Mouse (Mus musculus): ENCODE results near the gene Nt5c3b. TPM values are rescaled to one million over a fixed set of nuclear protein-coding genes. Genes with fewer than 3 reads are reported as not detected.

The Nt5c3b gene
- polyA plus RNA-seq, 1 experiment from 2014 or later = 111 TPM

DNA sequence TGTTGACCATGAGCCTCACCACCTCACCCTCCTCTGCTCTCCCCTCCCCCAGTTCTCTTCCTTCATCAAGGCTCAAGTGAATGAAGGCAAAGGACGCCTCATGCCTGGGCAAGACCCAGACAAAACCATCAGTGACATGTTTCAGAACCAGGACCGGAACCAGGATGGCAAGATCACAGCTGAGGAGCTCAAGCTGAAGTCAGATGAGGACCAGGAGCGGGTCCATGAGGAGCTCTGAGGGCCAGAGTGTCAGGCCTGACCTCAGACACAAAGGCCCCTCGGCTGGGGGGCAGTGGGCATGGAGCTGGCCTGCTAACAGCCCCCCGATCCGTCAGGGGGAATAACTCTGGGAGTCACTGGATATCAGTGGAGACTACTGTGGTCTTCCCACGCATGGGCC is 17.8 kb downstream of the Nt5c3b start:
- 96% methylated on average over 7 of the region's 7 CpGs for WGBS
- no peak overlapping the region for H3K9ac ChIP-seq

DNA sequence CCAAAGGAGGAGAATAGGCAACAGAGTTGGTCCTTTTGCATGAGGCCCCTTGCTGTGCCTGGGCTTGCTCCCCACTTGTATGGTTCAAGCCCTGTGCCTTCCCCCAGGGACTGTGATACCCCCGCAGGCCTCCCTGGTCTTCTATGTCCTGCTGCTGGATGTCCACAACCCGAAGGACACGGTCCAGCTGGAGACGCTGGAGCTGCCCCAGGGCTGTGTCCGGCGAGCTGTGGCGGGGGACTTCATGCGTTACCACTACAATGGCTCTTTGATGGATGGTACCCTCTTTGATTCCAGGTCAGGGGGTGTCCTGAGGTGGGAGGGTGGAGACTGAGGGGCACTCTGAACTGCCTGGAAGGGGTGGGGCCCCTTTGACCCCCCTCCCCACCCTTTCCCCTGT is 20.1 kb downstream of the Nt5c3b start:
- no peak for ATAC-seq (ENCODE audit: low FRiP score)
- Histone ChIP-seq H3K36me3 (replicated peaks) (0 out of 2 replicates have a peak, but pooled peaks cover 3% of the 10 kb centered on the region), H3K27ac (no peak overlapping the region)

More for the DNA sequence above, 17.8 kb downstream of the Nt5c3b start:
- Histone ChIP-seq H3K27me3 (no peaks in the 10 kb centered on the region), H3K36me3 (replicated peaks) (peaks cover 3% of the 10 kb centered on the region; the same call in 1 of the 2 replicates), H3K4me1 (no peaks in the 10 kb centered on the region; the same call in 1 of the 2 replicates), H3K4me3 (replicated peaks) (no peak overlapping the region), H3K4me2 (no peak overlapping the region; the same call in 1 of the 2 replicates), H3K27ac (no peak overlapping the region), H3K9me3 (no peaks in the 10 kb centered on the region)
- ATAC-seq (ENCODE audit: low FRiP score) = no peak

DNA sequence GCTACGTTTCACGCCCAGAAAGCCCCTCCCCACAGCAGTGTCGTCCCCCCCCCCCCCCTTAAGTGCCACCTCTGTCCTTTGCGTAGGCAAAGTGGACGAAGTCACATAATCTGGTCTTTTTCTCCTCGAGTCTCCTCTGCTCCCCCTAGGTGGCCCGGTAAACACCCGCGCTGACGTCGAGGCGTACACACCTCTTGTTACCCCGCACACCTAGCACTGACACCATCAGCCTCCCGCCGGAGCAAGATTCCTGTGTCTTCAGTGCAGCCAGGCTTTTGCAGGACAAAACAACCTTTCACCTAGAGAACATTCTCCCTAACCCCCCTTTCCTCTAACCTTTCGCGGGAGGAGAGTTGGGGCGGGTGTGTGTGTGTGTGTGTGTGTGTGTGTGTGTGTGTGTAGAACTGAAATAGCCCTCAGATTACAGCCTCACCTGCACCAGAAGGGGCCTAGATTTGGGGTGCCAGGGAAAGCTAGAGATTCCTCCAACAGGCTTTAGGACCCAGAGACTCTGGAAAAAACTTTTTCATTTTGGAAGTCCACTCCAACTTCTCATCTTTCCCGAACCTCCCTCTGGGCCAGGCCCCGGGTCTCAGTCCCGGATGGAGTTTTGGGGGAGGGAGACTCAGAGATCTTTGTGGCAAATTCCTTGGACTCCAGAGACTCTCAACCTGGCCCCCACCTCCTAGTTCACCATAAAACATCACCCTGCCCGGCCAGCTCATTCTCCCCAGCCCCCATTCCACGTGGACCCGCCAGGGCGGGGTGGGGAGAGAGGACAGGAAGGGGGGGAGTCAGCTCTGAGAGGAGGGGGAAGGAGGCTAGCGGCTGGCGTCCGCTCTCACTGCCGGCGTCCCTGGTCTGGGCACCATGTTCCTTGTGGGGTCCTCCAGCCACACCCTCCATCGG is 26.4 kb downstream of the Nt5c3b start, which contains the start of gene Fkbp10:
Fkbp10 (plus strand) TSS at position 784 of the 909 bp plus-strand sequence.
- peak within 1 kb of the TSS; percentile 74 for H3K4me2 ChIP-seq
- peaks cover 39% of the 10 kb centered on the region for H3K4me1 ChIP-seq
- peak within 1 kb of the TSS; percentile 61 for H3K9ac ChIP-seq
- H3K27ac ChIP-seq = peak within 1 kb of the TSS; percentile 37
- H3K27me3 ChIP-seq = peaks cover 40% of the 10 kb centered on the region
- no peaks in the 10 kb centered on the region for H3K9me3 ChIP-seq
- no peaks in the 10 kb centered on the region for H3K36me3 ChIP-seq (replicated peaks)
- ATAC-seq (ENCODE audit: low FRiP score) = peak; percentile 49; the same call in 1 of the 2 replicates
- under 1% methylated on average over 30 of the region's 31 CpGs for WGBS
- peak within 1 kb of the TSS; percentile 54 for H3K4me3 ChIP-seq (replicated peaks)

More for the DNA sequence above, 20.1 kb downstream of the Nt5c3b start:
- Histone ChIP-seq H3K4me1 (no peaks in the 10 kb centered on the region; the same call in 1 of the 2 replicates), H3K9me3 (no peaks in the 10 kb centered on the region), H3K4me2 (no peak overlapping the region), H3K9ac (no peak overlapping the region), H3K4me3 (replicated peaks) (no peak overlapping the region), H3K27me3 (peaks cover 7% of the 10 kb centered on the region)
- 80% methylated on average over 8 of the region's 8 CpGs for WGBS

DNA sequence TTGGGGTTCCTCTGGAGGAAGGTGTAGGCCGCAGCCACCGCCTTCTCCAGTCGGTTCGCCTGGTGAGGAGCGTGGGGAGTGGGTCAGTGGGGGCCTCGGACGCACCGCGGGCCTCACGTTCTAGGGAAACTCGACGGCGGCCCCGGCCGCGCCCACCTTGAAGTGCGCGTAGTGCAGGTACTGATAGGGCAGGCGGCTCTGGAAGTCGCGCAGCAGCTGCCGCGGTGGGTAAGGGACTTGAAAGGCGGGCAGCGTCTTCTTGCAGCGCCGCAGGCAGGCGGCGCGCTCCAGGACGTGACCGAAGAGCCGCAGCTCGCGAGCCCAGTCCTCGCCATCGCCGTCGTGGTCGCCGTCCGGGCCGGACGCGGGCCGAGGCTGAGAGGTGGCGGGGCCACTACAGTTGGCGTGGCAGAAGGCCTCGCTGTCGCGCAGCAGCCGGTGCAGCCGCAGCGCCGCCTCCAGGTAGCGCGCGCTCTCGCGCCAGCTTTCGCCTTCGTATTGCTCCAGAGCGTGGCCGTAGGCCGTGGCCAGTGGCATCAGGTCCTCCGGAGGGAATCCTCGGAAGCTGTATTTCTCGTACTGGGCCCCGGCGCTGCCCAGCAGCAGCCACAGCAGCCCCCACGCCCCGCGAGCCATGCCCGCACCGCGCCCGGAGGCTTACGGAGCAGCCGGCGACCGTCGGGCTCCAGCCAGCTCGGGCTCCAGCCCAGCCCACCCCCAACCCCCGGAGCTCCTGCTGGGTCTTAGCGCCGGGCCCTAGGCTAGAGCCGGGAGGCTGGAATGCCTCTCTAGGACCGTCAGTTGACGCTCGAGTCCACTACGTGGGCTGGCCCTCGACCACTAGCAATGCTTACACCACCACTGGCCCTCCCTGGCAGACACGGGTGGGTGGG is 27.3 kb downstream of the Nt5c3b start, which contains the start of gene P3h4:
P3h4 (minus strand) TSS at position 816 of the 893 bp plus-strand sequence.
- Histone ChIP-seq H3K4me1 (peaks cover 39% of the 10 kb centered on the region), H3K4me2 (peak within 1 kb of the TSS; percentile 74), H3K9me3 (no peaks in the 10 kb centered on the region), H3K4me3 (replicated peaks) (peak within 1 kb of the TSS; percentile 54), H3K27ac (peak within 1 kb of the TSS; percentile 37), H3K36me3 (replicated peaks) (no peaks in the 10 kb centered on the region), H3K9ac (peak within 1 kb of the TSS; percentile 61), H3K27me3 (peaks cover 40% of the 10 kb centered on the region)
- 1% methylated on average over 93 of the region's 93 CpGs for WGBS
- ATAC-seq (ENCODE audit: low FRiP score) = peak; percentile 89

DNA sequence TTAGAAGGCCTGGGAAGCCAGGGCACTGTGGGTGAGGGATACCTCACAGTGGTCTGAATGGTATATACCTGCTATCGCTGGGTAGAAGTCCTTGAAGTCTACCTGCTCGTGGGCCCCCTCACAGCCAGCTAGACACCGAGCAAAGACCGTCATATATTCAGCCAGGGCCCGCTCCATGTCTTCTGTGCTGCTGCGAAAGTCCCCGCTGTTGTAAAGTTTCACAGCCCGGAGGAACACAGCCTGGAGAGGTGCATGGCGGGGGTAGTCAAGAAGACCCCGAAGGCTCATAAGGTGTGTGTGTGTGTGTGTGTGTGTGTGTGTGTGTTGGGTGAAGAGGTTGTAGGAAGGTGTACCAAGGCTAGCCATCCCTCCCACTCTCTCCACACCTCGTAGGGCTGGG is 28.1 kb downstream of the Nt5c3b start:
- Histone ChIP-seq H3K27me3 (peaks cover 40% of the 10 kb centered on the region), H3K36me3 (replicated peaks) (no peaks in the 10 kb centered on the region), H3K27ac (no peak overlapping the region), H3K4me2 (peak overlapping the region; percentile 74), H3K9ac (peak overlapping the region; percentile 61), H3K4me1 (peaks cover 39% of the 10 kb centered on the region), H3K4me3 (replicated peaks) (peak overlapping the region; percentile 54), H3K9me3 (no peaks in the 10 kb centered on the region)
- WGBS = 80% methylated on average over 11 of the region's 11 CpGs
- no peak for ATAC-seq (ENCODE audit: low FRiP score)

DNA sequence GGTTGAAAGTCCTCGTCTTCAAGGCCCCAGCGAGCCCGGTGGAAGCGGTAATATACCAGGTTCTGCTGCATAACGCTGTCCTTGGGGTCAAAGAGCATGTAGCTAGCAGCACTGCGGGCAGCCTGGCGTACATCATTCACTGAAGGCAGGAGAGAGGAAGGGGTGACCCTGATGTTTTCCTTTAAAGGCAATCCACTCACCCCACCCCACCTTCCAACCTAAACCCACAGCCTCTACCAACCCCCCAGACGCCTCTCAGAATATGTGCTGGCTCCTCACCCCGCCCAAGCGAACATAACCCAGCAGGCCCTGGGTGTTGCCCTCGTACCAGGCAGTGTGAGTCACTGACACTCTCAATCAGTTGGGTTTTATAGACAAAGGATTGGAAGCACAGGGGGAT is 29.9 kb downstream of the Nt5c3b start:
- Histone ChIP-seq H3K36me3 (replicated peaks) (no peaks in the 10 kb centered on the region), H3K4me3 (replicated peaks) (no peak overlapping the region), H3K27ac (no peak overlapping the region), H3K9ac (no peak overlapping the region), H3K4me1 (peaks cover 39% of the 10 kb centered on the region), H3K4me2 (no peak overlapping the region), H3K27me3 (peaks cover 35% of the 10 kb centered on the region), H3K9me3 (no peaks in the 10 kb centered on the region)
- 87% methylated on average over 11 of the region's 11 CpGs for WGBS
- no peak for ATAC-seq (ENCODE audit: low FRiP score)

DNA sequence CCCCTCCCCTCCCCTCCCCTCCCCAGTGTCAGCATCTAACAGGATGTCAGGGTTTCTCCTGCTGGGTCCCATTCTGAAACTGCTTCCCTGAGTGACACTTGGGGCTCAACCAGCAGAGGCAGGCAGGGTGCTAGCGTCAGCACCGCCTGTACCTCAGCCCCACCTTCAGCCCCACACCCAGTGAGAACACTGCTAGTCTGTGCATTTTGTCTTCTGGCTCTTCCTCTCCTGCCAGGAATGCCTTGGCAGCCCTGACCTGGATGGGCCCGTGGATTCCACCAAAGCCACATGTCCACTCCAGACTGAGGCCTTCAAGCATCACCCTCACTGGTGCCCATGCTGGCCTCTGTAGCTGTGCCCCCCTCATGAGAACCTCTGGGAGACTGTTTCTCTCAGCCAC is 31.9 kb downstream of the Nt5c3b start:
- Histone ChIP-seq H3K4me2 (no peak overlapping the region), H3K27ac (no peak overlapping the region), H3K36me3 (replicated peaks) (no peaks in the 10 kb centered on the region), H3K9me3 (no peaks in the 10 kb centered on the region), H3K4me3 (replicated peaks) (no peak overlapping the region), H3K4me1 (peaks cover 28% of the 10 kb centered on the region), H3K27me3 (peaks cover 14% of the 10 kb centered on the region), H3K9ac (no peak overlapping the region)
- ATAC-seq (ENCODE audit: low FRiP score) = no peak
- 83% methylated on average over 3 of the region's 3 CpGs for WGBS

DNA sequence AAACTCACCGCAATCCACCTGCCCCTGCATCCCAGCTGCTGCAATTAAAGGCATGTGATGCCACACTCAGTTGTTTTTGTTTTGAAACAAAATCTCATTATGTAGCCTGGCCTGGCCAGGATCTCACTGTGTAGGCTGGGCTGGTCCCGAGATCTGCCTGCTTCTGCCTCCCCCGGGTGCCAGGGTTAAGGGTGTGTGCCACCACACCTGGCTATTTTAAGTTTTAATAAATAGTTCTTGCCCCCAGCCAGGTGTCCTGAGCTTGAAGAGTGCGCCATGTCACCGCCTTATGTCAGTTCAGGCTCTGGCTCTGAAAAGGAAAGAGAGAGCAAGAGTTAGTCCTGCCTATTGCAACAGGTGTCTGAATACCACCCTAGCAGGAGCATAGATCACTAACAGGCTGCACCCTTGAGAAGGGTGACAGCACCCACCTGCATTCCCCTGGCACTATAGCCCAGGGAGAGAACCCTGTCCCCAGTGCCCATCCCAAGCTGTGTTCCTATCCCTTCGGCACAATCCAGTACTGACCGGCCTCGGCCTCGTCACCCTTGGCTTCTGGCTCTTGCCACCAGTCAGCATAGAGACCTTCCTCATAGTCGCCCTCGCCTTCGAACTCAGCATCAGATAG is 32.7 kb downstream of the Nt5c3b start:
- peaks cover 9% of the 10 kb centered on the region for H3K27me3 ChIP-seq
- H3K4me1 ChIP-seq = peaks cover 23% of the 10 kb centered on the region
- H3K36me3 ChIP-seq (replicated peaks) = no peaks in the 10 kb centered on the region
- ATAC-seq (ENCODE audit: low FRiP score) = no peak
- H3K27ac ChIP-seq = no peak overlapping the region
- no peak overlapping the region for H3K4me3 ChIP-seq (replicated peaks)
- 91% methylated on average over 12 of the region's 12 CpGs for WGBS
- H3K9ac ChIP-seq = no peak overlapping the region
- H3K4me2 ChIP-seq = no peak overlapping the region
- H3K9me3 ChIP-seq = no peaks in the 10 kb centered on the region

DNA sequence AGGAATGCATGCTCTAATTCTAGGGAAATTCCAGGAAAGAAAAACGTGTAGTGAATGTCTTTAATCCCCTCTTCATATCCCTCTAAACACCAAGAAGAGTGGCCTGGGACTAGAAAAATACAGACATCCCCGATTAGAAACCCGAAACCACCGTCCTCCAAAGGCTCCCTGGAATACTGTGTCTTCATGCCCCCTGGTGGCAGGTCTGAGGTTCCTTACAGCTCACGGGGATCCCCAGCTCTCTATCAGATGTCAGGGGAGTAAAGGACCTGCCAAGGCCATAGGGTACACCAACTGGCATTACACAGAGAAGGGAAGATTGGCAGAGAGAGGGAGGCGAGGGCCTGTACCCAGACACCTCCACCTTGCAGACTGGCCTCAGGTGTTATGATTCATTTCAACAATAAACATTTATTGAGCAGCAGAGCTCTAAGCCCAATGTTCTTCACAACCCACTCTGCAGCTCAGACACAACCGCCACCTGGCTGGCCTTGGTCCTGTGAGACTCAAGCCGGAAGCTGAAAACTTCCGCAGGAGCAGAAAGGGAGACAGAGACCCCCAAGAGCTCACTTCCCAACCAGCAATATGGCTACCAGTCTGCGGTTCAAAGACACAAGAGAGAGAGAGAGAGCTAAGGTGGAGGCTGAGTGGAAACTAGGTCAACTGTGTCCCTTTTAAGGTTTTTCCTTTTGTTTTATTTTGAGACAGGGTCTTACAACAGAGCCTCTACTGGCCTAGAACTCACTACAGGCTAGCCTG is 33.4 kb downstream of the Nt5c3b start:
- 40% methylated on average over 10 of the region's 10 CpGs for WGBS
- no peaks in the 10 kb centered on the region for H3K9me3 ChIP-seq
- no peak overlapping the region for H3K4me2 ChIP-seq
- no peak overlapping the region for H3K27ac ChIP-seq
- no peak overlapping the region for H3K9ac ChIP-seq
- H3K27me3 ChIP-seq = peaks cover 2% of the 10 kb centered on the region; the same call in 1 of the 2 replicates
- no peaks in the 10 kb centered on the region for H3K36me3 ChIP-seq (replicated peaks)
- peaks cover 18% of the 10 kb centered on the region for H3K4me1 ChIP-seq
- ATAC-seq (ENCODE audit: low FRiP score) = no peak
- no peak overlapping the region for H3K4me3 ChIP-seq (replicated peaks)

DNA sequence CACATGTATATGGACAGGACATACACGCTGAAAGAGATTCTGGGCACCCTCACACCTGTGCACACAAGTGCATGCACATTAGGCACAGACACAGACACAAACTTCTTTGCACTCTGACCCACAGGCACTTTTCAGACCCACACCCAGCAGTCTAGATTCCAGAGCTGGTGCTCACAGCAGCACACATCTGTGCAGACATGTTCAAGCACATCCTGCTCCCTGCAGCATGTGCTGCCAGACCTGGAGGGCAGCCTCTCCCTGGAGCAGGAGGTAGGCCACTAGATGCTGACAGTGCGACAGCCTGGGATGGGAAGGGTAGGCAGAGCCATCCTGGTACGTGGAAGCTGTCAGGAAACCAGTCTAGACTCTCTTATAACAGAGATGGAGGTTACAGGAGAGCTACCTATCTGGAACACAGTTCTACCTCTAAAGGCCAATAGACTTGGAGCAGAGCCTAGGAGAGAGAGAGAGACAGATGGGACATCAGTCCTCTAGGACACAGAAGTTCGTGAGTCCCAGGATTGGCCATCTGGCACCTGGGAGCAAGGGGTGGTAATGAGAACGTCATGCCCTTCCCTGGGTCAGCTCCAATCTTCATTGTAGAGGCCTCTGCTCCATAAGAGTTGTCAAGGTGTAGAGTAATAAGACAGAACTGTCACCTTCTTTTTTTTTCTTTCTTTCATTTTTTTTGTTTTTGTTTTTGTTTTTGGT is 34.5 kb downstream of the Nt5c3b start:
- H3K27me3 ChIP-seq = no peaks in the 10 kb centered on the region
- H3K36me3 ChIP-seq (replicated peaks) = no peaks in the 10 kb centered on the region
- ATAC-seq (ENCODE audit: low FRiP score) = no peak
- 88% methylated on average over 5 of the region's 5 CpGs for WGBS
- no peak overlapping the region for H3K4me2 ChIP-seq
- H3K4me1 ChIP-seq = peaks cover 15% of the 10 kb centered on the region
- H3K4me3 ChIP-seq (replicated peaks) = no peak overlapping the region
- no peaks in the 10 kb centered on the region for H3K9me3 ChIP-seq
- no peak overlapping the region for H3K27ac ChIP-seq
- no peak overlapping the region for H3K9ac ChIP-seq

DNA sequence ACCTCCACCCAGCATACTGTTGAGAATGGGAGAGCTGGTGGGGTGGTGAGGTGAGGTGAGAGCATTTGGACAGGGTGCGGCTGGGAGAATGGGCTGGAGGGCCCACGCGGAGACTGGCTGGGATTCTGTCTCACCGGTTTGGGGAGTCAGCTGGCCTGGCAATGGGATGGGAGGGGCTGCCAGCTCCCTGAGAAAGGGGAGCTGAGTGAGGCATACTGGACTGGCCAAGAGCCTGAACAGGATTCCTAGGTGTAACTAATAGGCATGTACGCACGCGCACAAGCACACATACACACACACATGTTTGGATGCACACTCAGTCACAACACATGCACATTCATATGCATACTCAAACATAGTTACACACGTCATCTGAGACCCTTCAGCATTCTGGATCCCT is 35.3 kb downstream of the Nt5c3b start:
- no peaks in the 10 kb centered on the region for H3K9me3 ChIP-seq
- H3K4me2 ChIP-seq = no peak overlapping the region
- no peaks in the 10 kb centered on the region for H3K36me3 ChIP-seq (replicated peaks)
- peaks cover 10% of the 10 kb centered on the region; the same call in 1 of the 2 replicates for H3K4me1 ChIP-seq
- H3K27ac ChIP-seq = no peak overlapping the region
- no peak for ATAC-seq (ENCODE audit: low FRiP score)
- no peak overlapping the region for H3K4me3 ChIP-seq (replicated peaks)
- H3K27me3 ChIP-seq = no peaks in the 10 kb centered on the region
- 90% methylated on average over 8 of the region's 8 CpGs for WGBS
- H3K9ac ChIP-seq = no peak overlapping the region

All from forebrain, embryonic 12.5 days (tissue).